Mouse (Mus musculus): ENCODE data around the gene Hoxa2. TPM values are rescaled to one million over a fixed set of nuclear protein-coding genes. Genes with fewer than 3 reads are reported as not detected.

The Hoxa2 gene
- polyA plus RNA-seq, 1 experiment from 2014 or later, result not detected

- H3K36me3 ChIP-seq (ENCODE audit: control insufficient read depth, insufficient read depth, low read length), result no peaks in the 10 kb centered on the region
- under 1% methylated on average over 30 of the region's 30 CpGs for WGBS
- H3K4me3 ChIP-seq (ENCODE audit: low read depth, low read length), result no peak overlapping the region
- H3K27ac ChIP-seq (ENCODE audit: low read depth, low read length), result no peak overlapping the region
- peaks cover 96% of the 10 kb centered on the region for H3K27me3 ChIP-seq (ENCODE audit: control insufficient read depth, insufficient read depth, low read length)
- H3K9me3 ChIP-seq (ENCODE audit: control insufficient read depth, low read length), result no peaks in the 10 kb centered on the region
- ATAC-seq (replicated peaks; ENCODE audit: low FRiP score) (no peak), DNase-seq (ENCODE audit: low spot score) (peak; percentile 62)
- H3K4me1 ChIP-seq (replicated peaks; ENCODE audit: control insufficient read depth, insufficient read depth, low read length), result peaks cover 9% of the 10 kb centered on the region
- H3K9ac ChIP-seq (ENCODE audit: low read length), result no peak overlapping the region
- no peak overlapping the region for H3K4me2 ChIP-seq (ENCODE audit: low read depth, low read length, severe bottlenecking)
Observed at GRCm38 (mm10) chr6:52160511-52161335, 3.9 kb downstream of the Hoxa2 start.

GRCm38 (mm10) chr6:52159979-52160378 lies 4.7 kb downstream of the Hoxa2 start:
- no peaks in the 10 kb centered on the region for H3K36me3 ChIP-seq (ENCODE audit: control insufficient read depth, insufficient read depth, low read length)
- peaks cover 96% of the 10 kb centered on the region for H3K27me3 ChIP-seq (ENCODE audit: control insufficient read depth, insufficient read depth, low read length)
- H3K9ac ChIP-seq (ENCODE audit: low read length), result no peak overlapping the region
- H3K9me3 ChIP-seq (ENCODE audit: control insufficient read depth, low read length), result no peaks in the 10 kb centered on the region
- no peak for ATAC-seq (replicated peaks; ENCODE audit: low FRiP score)
- no peak overlapping the region for H3K4me3 ChIP-seq (ENCODE audit: low read depth, low read length)
- H3K27ac ChIP-seq (ENCODE audit: low read depth, low read length), result no peak overlapping the region
- 1% methylated on average over 9 of the region's 9 CpGs for WGBS
- DNase-seq (ENCODE audit: low spot score), result no peak
- peaks cover 9% of the 10 kb centered on the region for H3K4me1 ChIP-seq (replicated peaks; ENCODE audit: control insufficient read depth, insufficient read depth, low read length)
- no peak overlapping the region for H3K4me2 ChIP-seq (ENCODE audit: low read depth, low read length, severe bottlenecking)

- Histone ChIP-seq H3K4me1 (replicated peaks; ENCODE audit: control insufficient read depth, insufficient read depth, low read length) (peaks cover 9% of the 10 kb centered on the region), H3K4me3 (ENCODE audit: low read depth, low read length) (no peak overlapping the region; the same call in 1 of the 2 replicates), H3K27me3 (ENCODE audit: control insufficient read depth, insufficient read depth, low read length) (peaks cover 96% of the 10 kb centered on the region), H3K36me3 (ENCODE audit: control insufficient read depth, insufficient read depth, low read length) (no peaks in the 10 kb centered on the region), H3K27ac (ENCODE audit: low read depth, low read length) (no peak overlapping the region), H3K9ac (ENCODE audit: low read length) (no peak overlapping the region), H3K4me2 (ENCODE audit: low read depth, low read length, severe bottlenecking) (peak overlapping the region; percentile 99), H3K9me3 (ENCODE audit: control insufficient read depth, low read length) (no peaks in the 10 kb centered on the region)
- DNase-seq (ENCODE audit: low spot score), result no peak
- no peak for ATAC-seq (replicated peaks; ENCODE audit: low FRiP score)
- 3% methylated on average over 11 of the region's 12 CpGs for WGBS
Observed at GRCm38 (mm10) chr6:52159164-52159761, 5.4 kb downstream of the Hoxa2 start.

GRCm38 (mm10) chr6:52158276-52159051 lies 6.2 kb downstream of the Hoxa2 start, which contains the start of gene Hoxa1:
TSS of gene Hoxa1 (minus strand) at chr6:52158317.
- no peaks in the 10 kb centered on the region for H3K36me3 ChIP-seq (ENCODE audit: control insufficient read depth, insufficient read depth, low read length)
- under 1% methylated on average over 55 of the region's 55 CpGs for WGBS
- H3K27ac ChIP-seq (ENCODE audit: low read depth, low read length), result no peak within 1 kb of the TSS
- peak within 1 kb of the TSS; percentile 52 for H3K4me3 ChIP-seq (ENCODE audit: low read depth, low read length)
- H3K4me1 ChIP-seq (replicated peaks; ENCODE audit: control insufficient read depth, insufficient read depth, low read length), result peaks cover 9% of the 10 kb centered on the region
- H3K9me3 ChIP-seq (ENCODE audit: control insufficient read depth, low read length), result no peaks in the 10 kb centered on the region
- peak; percentile 84 for DNase-seq (ENCODE audit: low spot score)
- H3K4me2 ChIP-seq (ENCODE audit: low read depth, low read length, severe bottlenecking), result peak within 1 kb of the TSS; percentile 99
- peak; percentile 81 for ATAC-seq (replicated peaks; ENCODE audit: low FRiP score)
- peaks cover 96% of the 10 kb centered on the region for H3K27me3 ChIP-seq (ENCODE audit: control insufficient read depth, insufficient read depth, low read length)
- H3K9ac ChIP-seq (ENCODE audit: low read length), result 0 out of 2 replicates have a peak within 1 kb of the TSS, but pooled peaks have one; percentile 8

- no peaks in the 10 kb centered on the region for H3K9me3 ChIP-seq (ENCODE audit: control insufficient read depth, low read length)
- peak overlapping the region; percentile 52 for H3K4me3 ChIP-seq (ENCODE audit: low read depth, low read length)
- ATAC-seq (replicated peaks; ENCODE audit: low FRiP score), result peak; percentile 37; the same call in 1 of the 2 replicates
- DNase-seq (ENCODE audit: low spot score), result peak; percentile 57
- no peak overlapping the region for H3K9ac ChIP-seq (ENCODE audit: low read length)
- no peaks in the 10 kb centered on the region for H3K36me3 ChIP-seq (ENCODE audit: control insufficient read depth, insufficient read depth, low read length)
- H3K27ac ChIP-seq (ENCODE audit: low read depth, low read length), result no peak overlapping the region
- peaks cover 96% of the 10 kb centered on the region for H3K27me3 ChIP-seq (ENCODE audit: control insufficient read depth, insufficient read depth, low read length)
- peak overlapping the region; percentile 99 for H3K4me2 ChIP-seq (ENCODE audit: low read depth, low read length, severe bottlenecking)
- WGBS, result under 1% methylated on average over 32 of the region's 32 CpGs
- peaks cover 7% of the 10 kb centered on the region for H3K4me1 ChIP-seq (replicated peaks; ENCODE audit: control insufficient read depth, insufficient read depth, low read length)
Observed at GRCm38 (mm10) chr6:52157466-52158275, 7.0 kb downstream of the Hoxa2 start.

GRCm38 (mm10) chr6:52156551-52157200 lies 8.0 kb downstream of the Hoxa2 start:
- H3K9ac ChIP-seq (ENCODE audit: low read length), result no peak overlapping the region
- ATAC-seq (replicated peaks; ENCODE audit: low FRiP score) (no peak), DNase-seq (ENCODE audit: low spot score) (no peak)
- no peaks in the 10 kb centered on the region for H3K9me3 ChIP-seq (ENCODE audit: control insufficient read depth, low read length)
- no peaks in the 10 kb centered on the region for H3K36me3 ChIP-seq (ENCODE audit: control insufficient read depth, insufficient read depth, low read length)
- peaks cover 98% of the 10 kb centered on the region for H3K27me3 ChIP-seq (ENCODE audit: control insufficient read depth, insufficient read depth, low read length)
- H3K4me3 ChIP-seq (ENCODE audit: low read depth, low read length), result no peak overlapping the region
- H3K4me2 ChIP-seq (ENCODE audit: low read depth, low read length, severe bottlenecking), result no peak overlapping the region
- H3K4me1 ChIP-seq (replicated peaks; ENCODE audit: control insufficient read depth, insufficient read depth, low read length), result peaks cover 7% of the 10 kb centered on the region
- 1% methylated on average over 20 of the region's 20 CpGs for WGBS
- no peak overlapping the region for H3K27ac ChIP-seq (ENCODE audit: low read depth, low read length)

- Histone ChIP-seq H3K4me3 (ENCODE audit: low read depth, low read length) (no peak overlapping the region), H3K9ac (ENCODE audit: low read length) (no peak overlapping the region), H3K4me2 (ENCODE audit: low read depth, low read length, severe bottlenecking) (no peak overlapping the region), H3K4me1 (replicated peaks; ENCODE audit: control insufficient read depth, insufficient read depth, low read length) (peaks cover 7% of the 10 kb centered on the region), H3K36me3 (ENCODE audit: control insufficient read depth, insufficient read depth, low read length) (no peaks in the 10 kb centered on the region), H3K9me3 (ENCODE audit: control insufficient read depth, low read length) (no peaks in the 10 kb centered on the region), H3K27me3 (ENCODE audit: control insufficient read depth, insufficient read depth, low read length) (peaks cover 98% of the 10 kb centered on the region), H3K27ac (ENCODE audit: low read depth, low read length) (no peak overlapping the region)
- 38% methylated on average over 3 of the region's 3 CpGs for WGBS
- ATAC-seq (replicated peaks; ENCODE audit: low FRiP score) (no peak), DNase-seq (ENCODE audit: low spot score) (no peak)
Observed at GRCm38 (mm10) chr6:52155471-52155870, 9.2 kb downstream of the Hoxa2 start.

Measured in forebrain, embryonic 11.5 days (tissue).